Mouse (Mus musculus) heart, postnatal 36 days (tissue): ENCODE measurements at regions not wholly inside any gene's neighbourhood (a gene's known extent, or its start where the extent isn't known, plus 50 kb on each side); places are given as distances from the start of the nearest gene placed in this dataset.
A peak's percentile ranks its signal among the peaks of the same experiment; 100 is the strongest.

Experiments used
- DNase-seq, 2 experiments: peaks; one replicate each; pipeline ENCODE4 v3.0.0; 2021 to 2022
- intact Hi-C: fragments of 180-260 bp; cut with DNase I; formaldehyde crosslinking; loops from one replicate; pipeline ENCODE4 v1.15.1; 2025

GRCm38 (mm10) chr8:41648276-41648675 is 231.4 kb upstream of the Frg1 start:
- DNase-seq, result no peak
- intact Hi-C loops, result no loop called here

- intact Hi-C loops, result no loop called here
- no peak for DNase-seq
Measured at GRCm38 (mm10) chr8:41644626-41645025, 227.8 kb upstream of the Frg1 start.

- intact Hi-C loops, result no loop called here
- DNase-seq, result no peak
Measured at GRCm38 (mm10) chr8:41623841-41624240, 207.0 kb upstream of the Frg1 start.

- DNase-seq, result no peak
- intact Hi-C loops, result no loop called here
Measured at GRCm38 (mm10) chr8:41600255-41600654, 183.4 kb upstream of the Frg1 start.

DNA sequence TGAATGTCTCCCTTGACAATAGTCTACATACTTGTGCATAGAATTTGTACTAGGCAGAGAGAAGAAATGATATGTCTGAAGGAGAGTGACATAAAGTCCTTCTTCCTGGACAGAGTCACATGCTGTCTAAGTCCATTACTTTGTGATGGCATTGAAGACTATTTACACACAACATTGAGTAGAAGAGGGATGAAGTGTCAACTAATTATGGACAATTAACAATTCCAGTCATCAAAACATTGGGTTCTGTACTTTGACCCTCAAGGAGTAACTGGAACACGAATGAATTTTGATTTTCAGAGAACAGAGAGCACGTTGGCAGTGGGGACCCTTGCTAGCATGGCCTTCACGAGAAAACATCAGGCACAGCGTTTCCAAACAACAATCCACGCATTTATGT is 177.6 kb upstream of the Frg1 start:
- no peak for DNase-seq
- intact Hi-C loops, result no loop called here

GRCm38 (mm10) chr8:41593666-41594042 is 176.8 kb upstream of the Frg1 start:
- intact Hi-C loops, result no loop called here

GRCm38 (mm10) chr8:41592741-41593665 is 176.1 kb upstream of the Frg1 start:
- DNase-seq, result no peak

More at GRCm38 (mm10) chr8:41593666-41594042, 176.8 kb upstream of the Frg1 start:
- no peak for DNase-seq

GRCm38 (mm10) chr8:41592174-41592573 is 175.3 kb upstream of the Frg1 start:
- DNase-seq, result no peak
- intact Hi-C loops, result no loop called here

More at GRCm38 (mm10) chr8:41592741-41593665, 176.1 kb upstream of the Frg1 start:
- intact Hi-C loops, result no loop called here

DNA sequence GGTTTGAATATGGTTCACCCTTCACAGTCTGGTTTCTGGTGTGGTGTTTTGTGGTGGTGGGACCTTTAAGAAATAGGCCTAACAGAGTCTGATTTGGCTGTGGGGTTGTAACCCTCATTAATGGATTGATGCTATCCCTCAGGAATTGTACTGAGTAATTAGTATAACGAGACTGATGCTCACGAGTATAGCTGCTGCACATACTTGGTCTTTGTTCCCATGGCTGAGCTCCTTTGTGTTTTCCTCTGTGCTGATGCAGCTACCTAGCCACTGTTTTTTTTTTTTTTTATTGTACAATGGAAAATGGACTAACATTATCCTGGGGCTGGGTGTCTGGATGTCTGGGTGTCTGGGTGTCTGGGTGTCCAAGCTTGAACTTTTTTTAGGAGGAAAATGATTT is 171.3 kb upstream of the Frg1 start:
- no peak for DNase-seq

GRCm38 (mm10) chr8:41573027-41573885 is 156.4 kb upstream of the Frg1 start:
- intact Hi-C loops, result no loop called here
- peak; percentile 43 to 68 for DNase-seq

More for the DNA sequence above, 171.3 kb upstream of the Frg1 start:
- intact Hi-C loops, result no loop called here

DNA sequence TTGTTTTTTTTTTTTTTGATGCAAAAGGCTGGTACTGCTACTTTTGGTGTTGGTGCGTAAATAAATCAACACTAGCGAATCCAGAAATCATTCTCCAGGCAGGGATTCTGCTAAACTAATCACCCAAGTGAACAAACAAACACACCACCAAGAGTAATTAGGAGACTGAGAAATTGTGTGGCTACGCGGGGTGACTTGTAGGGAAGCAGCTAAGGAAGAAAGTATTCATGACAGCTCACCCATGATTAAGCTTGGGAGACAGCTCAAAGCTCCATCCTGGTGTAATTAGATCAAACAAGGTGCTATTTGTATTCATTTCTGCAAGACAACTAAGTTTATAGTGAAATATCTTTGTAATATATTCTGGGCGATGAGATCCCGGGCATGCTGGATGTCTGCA is 153.7 kb upstream of the Frg1 start:
- intact Hi-C loops, result no loop called here

GRCm38 (mm10) chr8:41561995-41562394 is 145.1 kb upstream of the Frg1 start:
- intact Hi-C loops, result no loop called here
- peak; percentile 3 for DNase-seq

More for the DNA sequence above, 153.7 kb upstream of the Frg1 start:
- DNase-seq, result no peak

- intact Hi-C loops, result no loop called here
- DNase-seq, result no peak
Measured at GRCm38 (mm10) chr8:41556819-41557218, 139.9 kb upstream of the Frg1 start.

DNA sequence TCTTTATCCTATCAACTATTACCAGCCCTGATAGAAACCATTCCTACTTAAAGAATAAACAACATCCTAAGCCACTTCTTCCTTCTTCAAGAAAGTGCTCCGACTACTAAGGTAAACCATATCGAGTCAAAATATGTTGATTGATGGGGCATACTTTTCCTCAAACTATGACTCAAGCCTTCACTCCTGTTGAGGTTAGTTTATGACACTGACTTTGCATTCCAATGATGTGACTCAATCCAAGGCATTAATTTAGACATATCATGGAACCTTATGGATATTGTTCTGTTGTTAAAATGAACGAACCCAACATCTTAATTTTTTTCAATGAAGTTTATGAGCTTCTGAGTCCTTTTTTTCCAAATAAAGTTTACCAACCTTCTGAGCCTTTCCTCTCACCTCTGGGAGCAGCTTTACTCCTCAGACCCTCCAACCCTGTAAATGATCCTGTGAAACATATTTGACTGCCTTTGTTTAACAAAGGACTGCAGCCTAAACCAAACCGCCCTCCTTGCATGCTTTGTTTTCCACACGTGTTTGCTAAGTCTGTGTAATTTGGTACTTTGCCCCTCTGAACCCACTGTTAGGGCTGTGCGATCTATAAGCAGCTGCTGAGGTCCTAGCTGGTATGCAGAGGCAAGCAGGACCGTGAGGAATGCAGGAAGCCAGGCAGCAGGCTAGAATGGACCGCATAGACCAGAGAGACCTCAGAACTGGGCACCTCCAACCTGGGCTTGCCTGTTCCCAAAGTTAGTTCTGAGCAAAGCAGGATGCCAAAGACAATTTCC is 136.1 kb upstream of the Frg1 start:
- intact Hi-C loops, result no loop called here
- DNase-seq, result no peak

DNA sequence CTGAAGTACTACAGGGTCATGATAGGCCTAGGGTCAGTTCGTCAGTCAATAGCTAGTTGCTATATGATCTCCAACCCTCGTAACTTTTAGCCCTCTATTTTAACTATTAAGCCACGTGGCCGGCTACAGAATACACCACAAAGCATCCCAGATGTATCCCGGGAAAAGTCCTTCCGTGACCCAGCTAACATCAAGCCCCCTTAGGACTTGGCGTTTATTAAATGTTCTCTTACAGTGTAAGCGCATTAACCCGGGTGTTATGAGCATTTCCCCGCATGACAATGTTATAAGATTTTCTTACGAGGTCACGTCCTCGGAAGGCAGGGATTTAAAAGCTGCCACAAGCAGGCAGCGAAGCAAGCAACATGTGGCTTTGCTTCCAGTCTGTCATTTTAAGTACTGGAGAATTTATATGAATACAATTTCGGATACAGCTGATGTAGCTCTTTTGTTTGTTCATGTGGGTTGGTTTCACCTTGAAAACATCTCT is 135.1 kb upstream of the Frg1 start:
- intact Hi-C loops, result no loop called here
- no peak for DNase-seq

GRCm38 (mm10) chr8:41550095-41550420 is 133.2 kb upstream of the Frg1 start:
- DNase-seq, result no peak
- intact Hi-C loops, result no loop called here

DNA sequence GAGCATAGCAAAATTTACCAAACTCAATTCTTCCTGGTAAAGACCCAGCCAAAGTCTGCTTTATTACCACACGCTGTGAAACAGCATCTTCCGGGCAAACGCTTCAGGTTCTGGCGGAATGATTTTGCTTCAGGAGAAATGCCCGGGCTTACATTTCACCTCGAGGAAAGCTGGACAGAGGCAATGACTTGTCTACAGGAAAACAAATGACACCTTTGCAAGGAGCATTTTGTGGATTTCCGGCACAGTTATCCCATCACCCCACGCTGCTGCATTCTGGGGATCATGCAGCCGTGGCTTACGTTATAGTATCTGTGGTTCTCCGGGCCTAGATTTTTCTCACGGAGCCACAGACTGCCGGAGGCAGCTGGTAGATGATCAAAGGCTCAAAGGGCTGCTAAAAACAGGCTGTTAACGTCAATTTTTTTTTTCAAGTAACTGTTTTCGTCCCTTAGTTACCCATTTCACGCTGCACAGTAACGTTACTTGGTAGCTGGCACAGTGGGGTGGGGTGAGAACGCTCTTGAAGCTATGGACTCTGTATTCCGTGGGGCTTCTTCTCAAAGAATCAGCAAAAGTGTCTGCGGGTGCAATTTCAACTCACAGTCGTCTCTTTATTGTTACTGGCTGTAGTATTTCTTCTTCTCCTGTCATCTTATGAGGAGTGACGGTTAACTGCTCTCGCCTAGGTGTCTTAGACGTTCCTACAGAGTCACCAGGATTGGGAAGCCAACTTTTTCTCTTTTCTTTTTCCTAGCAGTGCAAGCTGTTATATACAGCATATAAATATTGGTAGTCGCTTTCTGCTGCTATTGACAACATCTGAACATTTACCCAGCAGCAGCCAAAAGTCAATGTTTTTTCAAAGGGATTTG is 132.6 kb upstream of the Frg1 start:
- no peak for DNase-seq
- intact Hi-C loops, result no loop called here

DNA sequence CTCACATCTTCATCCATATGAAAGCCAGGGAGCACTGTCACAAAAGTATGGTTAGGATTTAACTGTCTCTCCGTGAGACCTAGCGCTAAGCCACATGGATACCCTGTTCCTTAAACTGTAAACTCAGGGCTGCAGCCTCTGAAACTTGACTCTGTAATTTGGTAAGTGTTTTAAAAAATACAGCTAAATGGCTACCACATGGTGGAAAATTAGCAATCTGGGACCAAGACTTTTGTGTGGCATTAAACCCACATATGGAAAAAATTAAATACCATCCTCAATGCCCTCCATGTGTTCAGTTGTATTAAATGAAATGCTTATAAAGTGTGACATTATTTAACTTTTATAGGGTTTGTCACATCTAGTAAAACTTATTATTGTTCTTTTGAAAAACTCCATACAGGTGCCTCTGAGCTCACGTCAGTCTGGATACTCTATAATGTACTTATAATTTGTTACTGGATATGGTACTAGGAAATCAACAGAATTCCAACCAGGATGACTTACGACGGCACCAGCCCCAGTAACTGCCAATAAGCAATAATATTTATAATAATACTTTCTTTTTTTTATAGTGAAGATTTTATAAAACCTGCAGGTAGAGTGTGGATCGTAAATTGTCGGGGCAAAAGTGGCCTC is 131.0 kb upstream of the Frg1 start:
- DNase-seq, result no peak
- intact Hi-C loops, result no loop called here

DNA sequence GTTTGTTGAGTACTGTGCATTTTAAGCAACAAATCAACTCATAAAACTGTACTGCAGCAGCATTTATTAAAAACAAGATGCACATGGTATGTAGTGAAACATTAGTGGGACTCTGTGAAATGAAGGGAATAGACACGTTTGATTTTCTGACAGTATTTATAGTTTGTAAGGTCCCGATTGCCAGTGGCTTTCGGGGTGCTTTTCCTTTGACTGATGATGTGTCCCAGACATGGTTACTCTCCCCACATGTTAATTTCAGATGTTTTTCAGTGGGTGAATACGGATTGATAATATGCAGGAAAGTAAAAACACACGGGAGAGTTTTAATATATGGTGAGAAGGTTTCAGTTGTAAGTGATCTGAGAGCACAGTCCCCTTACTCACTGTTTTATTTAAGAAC is 115.3 kb upstream of the Frg1 start:
- no peak for DNase-seq
- intact Hi-C loops, result no loop called here
